Mouse (Mus musculus): Measurements from ENCODE around the gene Nfix. TPM values are rescaled to one million over a fixed set of nuclear protein-coding genes. Genes with fewer than 3 reads are reported as not detected.

Nfix gene
- total RNA-seq, 2 experiments from 2014 or later: 402 to 429 TPM

DNA sequence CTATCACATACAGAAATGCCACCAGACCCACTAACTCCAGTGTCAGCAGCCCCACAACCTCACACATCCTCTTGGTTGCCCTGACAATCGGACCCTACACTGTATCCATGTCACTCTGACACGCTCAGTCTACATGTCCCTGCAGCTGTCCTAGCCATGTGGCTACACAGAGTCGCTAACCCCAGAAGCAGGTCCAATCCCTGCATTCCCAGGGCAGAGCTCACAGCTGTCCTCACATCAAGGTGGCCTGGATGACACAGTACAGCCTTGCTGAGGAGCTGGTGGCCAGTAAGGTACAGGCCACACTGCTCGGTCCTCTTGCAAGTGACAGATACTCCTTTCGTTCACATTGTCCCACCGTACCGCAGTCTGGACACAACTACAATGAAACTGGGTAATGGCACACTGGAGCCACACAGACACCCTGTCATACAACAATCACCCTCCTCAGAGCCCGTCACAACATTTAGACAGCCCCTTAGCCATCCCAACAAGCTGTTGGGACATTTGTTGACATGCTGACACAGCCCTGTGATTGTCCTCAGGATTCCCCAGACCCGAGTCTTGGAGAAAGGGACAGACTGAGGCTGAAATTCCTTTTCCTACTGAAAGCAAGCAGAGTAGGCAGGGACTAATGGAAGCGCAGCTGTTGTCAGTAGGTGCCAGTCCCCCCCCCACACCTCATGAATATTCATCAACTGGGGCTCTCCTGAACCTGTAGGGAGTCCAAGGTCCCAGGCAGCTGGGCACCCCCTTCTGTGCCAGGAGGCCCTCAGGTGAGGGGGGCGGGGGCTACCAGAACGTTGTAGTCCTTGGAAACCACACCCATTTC lies 9.2 kb upstream of the Nfix start:
- no peak for DNase-seq (ENCODE audit: low spot score in 2 of 2)
- intact Hi-C loops (cut with DNase I): no loop called here

DNA sequence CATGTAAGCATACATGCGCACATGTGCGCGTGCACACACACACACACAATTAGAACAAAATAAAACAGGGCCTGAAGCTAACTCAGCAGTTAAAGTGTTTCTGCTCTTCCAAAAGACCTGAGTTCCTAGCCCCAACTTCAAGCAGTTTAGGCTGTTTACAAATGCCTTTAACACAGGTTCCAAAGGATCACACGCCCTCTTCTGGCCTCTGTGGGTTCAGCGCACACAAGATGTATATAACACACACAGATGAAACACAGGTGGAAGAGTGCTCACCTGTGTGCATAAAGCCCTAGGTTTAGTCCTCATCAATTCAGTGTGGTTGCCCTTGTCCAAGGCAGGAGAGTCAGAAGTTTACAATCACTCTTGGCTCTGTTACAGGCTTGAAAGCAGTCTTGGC lies 5.9 kb upstream of the Nfix start:
- DNase-seq (ENCODE audit: low spot score in 2 of 2): no peak
- intact Hi-C loops (cut with DNase I): no loop called here

GRCm38 (mm10) chr8:84799136-84799931 lies 810 bp downstream of the Nfix start:
- intact Hi-C loops (cut with DNase I): loop anchor here (2.0 kb wide), 1 partner anchor 21 kb away; no protein-coding TSS in a partner anchor
- DNase-seq (ENCODE audit: low spot score in 2 of 2): no peak

- intact Hi-C loops (cut with DNase I): loop anchor here (2.0 kb wide), 1 partner anchor 20 kb away; no protein-coding TSS in a partner anchor
- no peak for DNase-seq (ENCODE audit: low spot score in 2 of 2)
These were observed 1.6 kb downstream of the Nfix start for GRCm38 (mm10) chr8:84798446-84799135.

- intact Hi-C loops (cut with DNase I): loop anchor here (2.0 kb wide), 1 partner anchor 19 kb away; no protein-coding TSS in a partner anchor
- no peak for DNase-seq (ENCODE audit: low spot score in 2 of 2)
These were observed 2.2 kb downstream of the Nfix start for GRCm38 (mm10) chr8:84797971-84798370.

DNA sequence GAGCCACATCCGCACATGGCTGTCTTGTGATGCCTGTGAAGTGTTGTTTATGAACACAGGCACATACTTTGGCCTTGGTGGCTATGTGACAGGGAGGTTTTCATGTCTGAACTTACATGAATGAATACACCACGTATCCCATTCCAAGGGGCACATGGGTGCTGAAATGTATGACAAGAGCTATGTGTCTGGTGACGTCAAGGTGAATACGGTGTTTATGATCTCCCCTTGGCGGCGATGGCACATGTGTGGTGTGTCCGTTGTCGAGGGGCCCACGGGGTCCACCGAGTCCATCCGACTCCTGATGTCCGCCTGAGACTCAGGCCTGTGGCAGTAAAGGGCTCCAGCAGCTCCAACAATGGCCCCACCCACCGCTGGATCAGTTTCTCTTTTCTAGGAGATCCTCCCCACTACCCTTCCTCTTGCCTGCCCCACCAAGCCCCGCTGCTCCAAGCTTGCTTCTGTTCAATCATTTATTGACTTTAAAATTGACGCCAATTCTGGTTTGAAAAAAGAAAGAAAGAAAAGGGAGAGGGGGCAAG lies 2.8 kb downstream of the Nfix start:
- DNase-seq (ENCODE audit: low spot score in 2 of 2): no peak
- intact Hi-C loops (cut with DNase I): no loop called here

- intact Hi-C loops (cut with DNase I): no loop called here
- DNase-seq (ENCODE audit: low spot score in 2 of 2): no peak
These were observed 5.7 kb downstream of the Nfix start for GRCm38 (mm10) chr8:84794486-84794885.

DNA sequence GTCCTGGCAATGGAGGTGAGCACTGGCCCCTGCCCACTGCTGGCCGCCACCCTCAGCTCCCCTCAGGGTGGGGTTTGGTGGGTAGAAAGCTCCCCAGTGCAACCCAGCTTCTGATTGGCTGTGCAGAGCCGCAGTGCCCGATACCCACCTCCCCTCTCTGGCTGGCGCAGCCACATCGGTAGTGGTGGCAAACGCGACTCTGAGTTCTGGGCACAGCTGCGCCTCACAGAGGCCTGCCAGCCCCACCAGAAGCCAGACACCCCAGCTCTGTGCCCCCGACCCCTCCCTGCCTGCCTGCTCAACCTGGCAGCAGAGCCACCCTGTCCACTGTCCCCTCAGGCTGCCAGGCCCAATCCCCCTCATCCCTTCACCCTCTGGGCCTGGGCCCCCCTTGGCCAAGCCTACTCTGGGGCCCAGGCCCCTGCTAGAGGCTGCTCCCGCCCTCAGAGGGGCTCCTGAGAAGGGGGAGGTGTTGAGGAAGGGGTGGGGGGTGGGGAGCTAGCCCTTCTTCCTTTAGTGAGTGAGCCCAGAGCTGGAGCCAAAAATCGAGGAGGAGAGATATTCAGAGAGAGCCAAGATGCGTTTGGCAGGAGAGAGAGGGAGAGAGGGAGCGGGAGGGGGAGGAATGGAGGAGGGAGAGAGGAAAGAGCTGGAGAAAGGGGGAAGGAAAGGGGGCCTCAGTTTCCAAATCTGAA lies 6.2 kb downstream of the Nfix start:
- peak; percentile 66 to 87 for DNase-seq (ENCODE audit: low spot score in 2 of 2)
- intact Hi-C loops (cut with DNase I): no loop called here

DNA sequence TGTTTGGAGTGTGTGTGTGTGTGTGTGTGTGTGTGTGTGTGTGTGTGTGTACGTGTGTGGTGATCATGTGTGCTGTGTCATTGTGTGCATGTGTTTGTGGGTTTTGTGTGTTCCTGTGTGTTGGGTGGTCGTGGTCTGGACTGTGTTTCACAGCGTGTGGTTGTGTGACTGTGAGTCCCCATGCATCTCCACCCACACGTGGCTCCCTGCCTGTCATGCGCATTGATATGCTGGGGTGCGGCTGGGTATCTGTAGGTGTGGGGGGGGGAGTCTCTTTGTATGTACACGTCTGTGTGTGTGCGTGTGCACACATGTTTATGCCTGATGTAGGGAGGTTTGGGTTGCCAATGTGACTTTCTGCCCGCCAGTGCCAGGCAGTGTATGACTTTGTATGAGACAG lies 7.0 kb downstream of the Nfix start:
- DNase-seq (ENCODE audit: low spot score in 2 of 2): peak in 1 of 2 experiments; percentile 79
- intact Hi-C loops (cut with DNase I): no loop called here

DNA sequence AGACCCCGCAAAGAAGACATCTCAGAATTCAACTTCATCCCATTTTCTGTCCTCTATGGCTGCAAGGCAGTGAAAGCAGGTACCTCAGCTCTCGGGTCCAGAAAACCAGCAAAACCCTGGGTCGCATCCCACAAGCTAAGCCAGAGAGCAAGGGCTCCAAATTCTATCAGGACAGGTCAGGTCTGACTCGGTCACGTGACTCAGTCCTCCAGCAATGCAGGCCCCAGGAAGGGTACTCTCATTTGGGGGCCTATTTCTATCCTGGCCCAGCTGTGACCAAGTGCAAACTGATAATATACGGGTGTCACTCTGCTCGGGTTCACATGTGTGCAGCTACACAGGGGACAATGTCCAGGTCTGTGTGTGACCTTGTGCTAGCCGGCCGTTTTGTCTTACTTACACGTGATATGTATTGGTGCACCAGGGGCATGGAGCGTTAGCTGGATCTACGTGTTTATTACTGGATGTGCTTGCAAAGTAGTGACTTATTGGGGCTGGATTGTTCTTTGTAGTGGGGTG lies 7.7 kb downstream of the Nfix start:
- intact Hi-C loops (cut with DNase I): no loop called here
- no peak for DNase-seq (ENCODE audit: low spot score in 2 of 2)

- intact Hi-C loops (cut with DNase I): no loop called here
- DNase-seq (ENCODE audit: low spot score in 2 of 2): no peak
These were observed 9.6 kb downstream of the Nfix start for GRCm38 (mm10) chr8:84790537-84790936.

DNA sequence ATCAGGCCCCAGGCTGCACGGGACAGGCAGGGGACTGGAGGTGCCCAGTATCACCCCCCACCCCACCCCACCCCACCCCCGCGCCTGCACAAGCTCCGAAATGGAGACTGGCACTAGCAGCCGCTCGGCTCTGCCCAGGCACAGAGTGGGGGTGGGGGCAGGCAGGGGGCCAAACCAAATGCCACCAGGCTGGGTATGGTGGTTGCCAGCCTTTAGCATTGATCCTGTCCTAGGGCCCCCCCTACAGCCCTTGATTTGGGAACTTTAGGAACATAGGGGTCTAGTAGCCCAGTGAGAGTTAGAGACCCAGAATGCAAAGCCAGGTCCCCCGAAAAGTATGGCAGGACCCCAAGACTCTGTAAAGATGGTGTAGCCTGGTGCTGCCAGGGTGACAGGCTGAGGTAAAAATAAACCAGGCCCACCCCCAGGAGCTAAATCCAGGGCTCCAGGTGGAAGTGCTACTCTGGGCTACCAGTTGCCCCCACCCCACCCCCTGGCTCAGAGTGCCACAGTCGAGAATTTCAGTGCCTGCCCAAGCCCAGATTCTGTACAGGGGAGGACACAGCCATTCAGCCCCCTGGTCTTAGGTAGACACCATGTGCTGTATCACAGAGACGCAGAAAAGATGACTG lies 10.2 kb downstream of the Nfix start:
- intact Hi-C loops (cut with DNase I): no loop called here
- DNase-seq (ENCODE audit: low spot score in 2 of 2): no peak

DNA sequence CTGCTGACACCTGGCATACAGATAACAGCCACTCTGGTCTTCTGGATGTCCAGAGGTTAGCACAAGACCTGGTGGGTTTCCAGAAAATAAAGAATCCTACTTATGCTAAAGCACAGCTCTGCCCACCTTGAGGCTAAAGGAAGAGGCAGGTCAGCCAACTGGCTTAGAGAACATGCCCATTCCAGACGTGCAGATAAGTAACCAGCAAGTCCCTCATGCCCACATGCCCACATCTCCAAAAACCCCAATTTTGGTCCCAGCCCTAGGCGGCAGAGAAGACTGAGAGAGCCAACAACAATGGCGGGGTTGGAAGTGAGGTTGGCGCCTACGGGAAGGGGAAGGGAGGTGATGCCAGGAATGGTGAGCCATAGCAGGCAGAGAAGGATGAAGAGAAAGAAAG lies 10.8 kb downstream of the Nfix start:
- intact Hi-C loops (cut with DNase I): no loop called here
- no peak for DNase-seq (ENCODE audit: low spot score in 2 of 2)

GRCm38 (mm10) chr8:84788896-84789295 lies 11.2 kb downstream of the Nfix start:
- DNase-seq (ENCODE audit: low spot score in 2 of 2): peak; percentile 67 to 79
- intact Hi-C loops (cut with DNase I): no loop called here

GRCm38 (mm10) chr8:84787523-84788302 lies 12.4 kb downstream of the Nfix start:
- intact Hi-C loops (cut with DNase I): no loop called here
- peak; percentile 53 to 78 for DNase-seq (ENCODE audit: low spot score in 2 of 2)

DNA sequence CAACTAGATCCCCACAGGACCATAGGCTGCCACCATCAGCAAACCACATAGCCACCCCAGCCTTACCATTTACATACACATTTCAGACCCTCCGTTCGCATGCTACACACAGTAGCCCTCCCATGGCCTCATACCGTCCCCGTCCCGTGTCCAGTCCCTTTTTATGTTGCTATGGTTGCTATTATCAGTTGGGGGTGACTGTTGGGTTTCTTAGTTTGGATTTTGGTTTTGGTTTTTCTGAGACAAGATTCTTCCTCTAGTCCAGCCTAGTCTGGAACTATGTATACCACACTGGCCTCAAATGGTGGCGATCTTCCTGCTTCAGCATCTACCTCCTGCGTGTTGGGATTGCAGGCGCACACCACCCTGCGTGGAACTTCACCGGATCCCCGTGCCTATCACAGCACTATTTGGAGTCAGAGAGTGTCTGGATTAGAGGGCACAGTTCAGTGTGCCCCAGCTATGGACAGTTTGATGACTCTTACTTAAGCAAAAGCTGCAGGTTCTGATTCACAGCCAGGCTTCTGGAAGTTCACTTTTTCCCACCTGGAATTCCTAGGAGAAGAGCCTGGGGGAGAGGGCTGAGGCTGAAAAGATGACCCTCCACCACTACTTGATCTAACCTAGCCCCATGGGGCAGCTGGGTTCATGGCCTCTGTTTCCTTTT lies 13.2 kb downstream of the Nfix start:
- intact Hi-C loops (cut with DNase I): no loop called here
- DNase-seq (ENCODE audit: low spot score in 2 of 2): no peak

Measured in left cerebral cortex, postnatal 14 days (tissue).